Mouse (Mus musculus): ENCODE results near the gene Mcf2. TPM values are rescaled to one million over a fixed set of nuclear protein-coding genes. Genes with fewer than 3 reads are reported as not detected.

The Mcf2 gene
- polyA plus RNA-seq (2016; fragmentation: Nextera tagmentation; extraction: Ambion mirVana), result 1.3 and 1.7 TPM in 2 replicates

DNA sequence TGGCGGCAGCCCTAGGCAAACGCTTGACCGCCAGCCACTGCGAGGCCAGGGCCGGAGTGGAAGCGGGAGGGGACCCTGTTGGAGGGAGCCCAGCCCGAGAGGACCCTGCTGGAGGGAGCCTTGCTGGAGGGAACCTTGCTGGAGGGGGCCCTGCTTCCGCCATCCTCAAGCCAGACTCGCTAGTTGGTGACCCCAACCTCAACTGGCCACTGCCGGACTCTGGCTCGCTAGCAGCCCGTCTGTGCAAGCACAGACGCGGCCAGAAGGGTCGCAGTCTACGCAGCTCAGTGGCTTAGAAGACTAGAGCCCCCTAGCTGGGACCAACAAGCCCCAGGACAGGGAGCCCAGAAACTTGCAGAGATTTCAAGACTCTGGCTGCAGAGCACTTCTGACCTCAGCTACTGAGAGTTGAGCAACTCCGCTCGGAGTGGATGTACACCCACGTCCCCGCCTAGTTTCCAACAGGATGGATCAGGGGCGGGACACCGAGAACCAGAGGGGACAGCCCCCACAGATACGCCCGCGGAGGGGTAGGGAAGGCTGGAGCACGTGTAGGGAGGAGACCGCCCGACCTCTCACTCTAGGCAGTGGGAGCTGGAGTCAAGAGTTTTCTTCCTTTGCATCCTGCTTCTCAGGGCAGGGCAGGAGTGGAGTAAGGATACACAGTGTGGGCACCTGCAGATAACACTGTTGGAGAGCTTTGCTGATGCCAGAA is at the start of gene Mcf2:
TSS of gene Mcf2 (minus strand) at position 346 of the 715 bp plus-strand sequence.
- H3K27me3 ChIP-seq (ENCODE audit: poor library complexity, severe bottlenecking), result peaks cover 17% of the 10 kb centered on the region
- DNase-seq (ENCODE audit: extremely low spot score, low spot score), result peak; percentile 41
- WGBS, result 19% methylated on average over 28 of the region's 28 CpGs
- H3K36me3 ChIP-seq (replicated peaks), result no peaks in the 10 kb centered on the region
- peaks cover 13% of the 10 kb centered on the region; the same call in 1 of the 2 replicates for H3K4me1 ChIP-seq
- H3K27ac ChIP-seq, result peak within 1 kb of the TSS; percentile 79
- peak within 1 kb of the TSS; percentile 55 for H3K4me3 ChIP-seq
- H3K9me3 ChIP-seq, result no peaks in the 10 kb centered on the region

DNA sequence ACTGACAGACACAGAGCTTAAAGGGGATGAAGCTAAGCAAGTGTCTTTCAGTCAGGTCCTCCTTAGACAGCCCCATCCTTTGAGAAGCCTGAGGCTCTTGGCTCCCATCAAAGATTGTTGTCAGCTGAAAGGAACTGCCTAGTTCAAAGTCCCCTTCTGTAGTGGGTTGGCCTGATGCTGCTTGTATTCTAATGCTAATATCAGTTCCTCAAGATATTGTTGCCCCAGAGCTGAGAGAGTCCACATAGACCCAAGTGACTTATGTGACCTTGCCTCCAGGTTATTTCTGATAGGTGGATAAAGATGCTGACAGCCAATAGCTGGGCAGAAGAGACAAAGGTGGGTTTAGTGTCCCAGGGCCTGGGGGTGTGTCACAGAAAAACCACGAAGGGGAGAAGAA is 8.8 kb upstream of the Mcf2 start:
- Histone ChIP-seq H3K27me3 (ENCODE audit: poor library complexity, severe bottlenecking) (no peaks in the 10 kb centered on the region), H3K9me3 (no peaks in the 10 kb centered on the region), H3K36me3 (replicated peaks) (no peaks in the 10 kb centered on the region), H3K4me3 (no peak overlapping the region), H3K4me1 (no peaks in the 10 kb centered on the region), H3K27ac (no peak overlapping the region)
- no peak for DNase-seq (ENCODE audit: extremely low spot score, low spot score)
- WGBS, result 45% methylated on average over 1 of the region's 1 CpGs

DNA sequence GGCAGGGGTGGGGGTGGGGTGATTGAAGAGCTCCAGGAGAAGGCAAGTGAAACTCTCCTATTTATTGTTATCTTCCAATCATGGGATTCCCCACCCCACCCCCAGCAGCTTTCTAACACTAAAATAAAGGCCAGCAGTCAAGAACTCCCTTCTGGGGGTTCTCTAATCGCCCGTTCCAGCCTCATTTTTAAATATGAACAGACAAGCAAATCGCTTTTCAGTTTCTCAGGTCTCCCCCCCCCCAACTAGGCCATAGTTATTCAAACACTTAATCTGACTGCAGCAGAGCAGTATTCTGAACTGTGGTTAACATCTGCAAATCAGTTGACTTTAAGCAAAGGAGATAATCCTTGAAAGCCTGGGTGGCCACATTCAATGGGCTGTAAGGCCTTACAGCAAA is 3.7 kb upstream of the Mcf2 start:
- Histone ChIP-seq H3K9me3 (no peaks in the 10 kb centered on the region), H3K4me3 (no peak overlapping the region), H3K4me1 (peaks cover 12% of the 10 kb centered on the region; the same call in 1 of the 2 replicates), H3K27me3 (ENCODE audit: poor library complexity, severe bottlenecking) (peaks cover 11% of the 10 kb centered on the region), H3K27ac (no peak overlapping the region), H3K36me3 (replicated peaks) (no peaks in the 10 kb centered on the region)
- 35% methylated on average over 3 of the region's 3 CpGs for WGBS
- no peak for DNase-seq (ENCODE audit: extremely low spot score, low spot score)

DNA sequence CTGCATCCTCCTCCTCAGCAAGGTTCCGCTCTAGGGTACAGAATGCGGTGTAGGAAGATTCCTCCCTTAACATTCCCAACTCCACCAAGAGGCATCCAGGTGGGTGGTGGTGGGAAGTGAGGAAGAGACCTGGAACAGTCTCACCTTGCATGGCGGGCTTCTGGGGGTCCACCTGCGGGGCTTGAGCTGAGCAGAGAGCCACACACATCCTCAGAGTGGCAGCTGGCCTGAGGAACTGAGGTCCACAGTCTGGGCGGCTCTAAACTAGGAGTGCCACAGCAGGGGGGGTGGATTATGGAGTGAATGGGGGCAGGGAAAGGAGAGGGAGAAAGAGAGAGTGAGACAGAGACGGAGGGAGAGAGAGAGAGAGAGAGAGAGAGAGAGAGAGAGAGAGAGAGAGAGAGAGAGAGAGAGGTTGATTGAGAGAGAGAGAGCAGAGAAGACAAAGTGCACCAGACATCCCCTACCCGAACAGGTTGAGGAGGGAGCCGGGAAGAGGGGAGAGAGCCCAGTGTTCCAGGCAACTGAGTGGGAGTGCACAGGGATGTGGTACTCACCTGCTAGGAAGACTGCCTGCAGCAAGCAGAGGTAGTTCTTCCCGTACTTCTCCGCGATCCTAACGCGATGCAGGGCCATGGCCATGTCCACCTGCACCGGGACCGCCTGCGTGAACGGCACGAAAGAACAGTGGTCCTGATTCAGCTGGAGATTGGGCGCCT is 705 bp downstream of the Mcf2 start:
- no peaks in the 10 kb centered on the region for H3K36me3 ChIP-seq (replicated peaks)
- peak overlapping the region; percentile 79 for H3K27ac ChIP-seq
- H3K9me3 ChIP-seq, result no peaks in the 10 kb centered on the region
- H3K4me1 ChIP-seq, result peaks cover 13% of the 10 kb centered on the region; the same call in 1 of the 2 replicates
- H3K4me3 ChIP-seq, result peak overlapping the region; percentile 55
- DNase-seq (ENCODE audit: extremely low spot score, low spot score), result no peak
- H3K27me3 ChIP-seq (ENCODE audit: poor library complexity, severe bottlenecking), result peaks cover 17% of the 10 kb centered on the region
- 13% methylated on average over 17 of the region's 19 CpGs for WGBS

DNA sequence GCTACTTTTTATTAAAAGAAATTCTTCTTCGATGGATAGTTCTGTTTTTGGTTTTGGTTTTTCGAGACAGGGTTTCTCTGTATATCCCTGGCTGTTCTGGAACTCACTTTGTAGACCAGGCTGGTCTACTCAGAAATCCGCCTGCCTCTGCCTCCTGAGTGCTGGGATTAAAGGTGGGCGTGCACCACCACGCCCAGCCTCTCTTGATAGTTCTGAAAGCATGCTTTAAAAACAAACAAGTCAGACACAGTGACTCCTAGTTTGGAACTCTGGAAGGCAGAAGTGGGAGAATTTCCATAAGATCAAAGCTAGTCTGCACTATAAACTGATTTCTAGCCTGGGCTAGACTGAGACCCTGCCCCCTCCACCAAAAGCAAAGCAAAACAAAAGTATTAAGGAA is 8.8 kb downstream of the Mcf2 start:
- 95% methylated on average over 5 of the region's 5 CpGs for WGBS
- Histone ChIP-seq H3K27me3 (ENCODE audit: poor library complexity, severe bottlenecking) (no peaks in the 10 kb centered on the region), H3K9me3 (no peaks in the 10 kb centered on the region), H3K4me3 (no peak overlapping the region), H3K27ac (no peak overlapping the region), H3K4me1 (no peaks in the 10 kb centered on the region), H3K36me3 (replicated peaks) (no peaks in the 10 kb centered on the region)
- no peak for DNase-seq (ENCODE audit: extremely low spot score, low spot score)

DNA sequence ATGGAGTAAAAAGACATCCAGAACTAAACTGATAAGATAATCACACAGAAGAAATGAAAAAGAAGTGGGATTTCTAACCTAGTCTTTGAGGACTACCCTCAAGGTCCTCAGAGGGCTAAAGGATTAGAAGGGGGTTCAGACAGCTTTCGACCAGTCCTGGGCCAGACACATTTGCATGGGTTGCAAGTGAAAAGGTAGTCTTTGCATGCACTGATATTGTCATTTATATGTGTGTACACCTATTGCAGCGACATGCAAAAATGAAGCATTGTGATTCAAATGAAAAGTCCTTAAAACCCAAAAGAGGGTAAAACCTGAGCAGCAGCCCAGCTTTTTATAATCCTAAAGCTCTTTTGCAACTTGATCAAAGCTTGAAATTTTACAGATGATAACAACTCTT is 9.4 kb downstream of the Mcf2 start:
- WGBS, result 76% methylated on average over 2 of the region's 2 CpGs
- Histone ChIP-seq H3K36me3 (replicated peaks) (no peaks in the 10 kb centered on the region), H3K4me1 (no peaks in the 10 kb centered on the region), H3K9me3 (no peaks in the 10 kb centered on the region), H3K27me3 (ENCODE audit: poor library complexity, severe bottlenecking) (no peaks in the 10 kb centered on the region), H3K4me3 (no peak overlapping the region), H3K27ac (no peak overlapping the region)
- no peak for DNase-seq (ENCODE audit: extremely low spot score, low spot score)

DNA sequence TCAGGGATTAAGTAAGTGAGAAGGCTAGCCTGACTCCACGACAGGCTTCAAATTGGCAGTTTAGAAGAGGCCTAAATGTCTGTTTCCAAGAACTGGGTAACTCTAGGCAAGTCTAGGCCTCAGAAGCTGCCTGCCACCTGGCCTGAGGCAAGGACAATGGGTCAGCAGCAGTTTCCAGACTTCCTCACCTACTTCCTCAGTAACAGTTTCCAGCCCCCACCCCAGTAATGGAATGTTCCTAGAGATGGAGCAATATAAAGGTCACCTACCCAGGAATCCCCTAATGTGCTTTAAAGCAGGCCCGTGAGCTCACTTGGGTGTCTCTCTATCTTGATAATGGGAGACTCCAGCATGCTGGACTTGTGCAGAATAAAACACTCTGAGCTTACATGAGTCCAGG is 10.1 kb downstream of the Mcf2 start:
- no peaks in the 10 kb centered on the region for H3K36me3 ChIP-seq (replicated peaks)
- 82% methylated on average over 2 of the region's 2 CpGs for WGBS

DNA sequence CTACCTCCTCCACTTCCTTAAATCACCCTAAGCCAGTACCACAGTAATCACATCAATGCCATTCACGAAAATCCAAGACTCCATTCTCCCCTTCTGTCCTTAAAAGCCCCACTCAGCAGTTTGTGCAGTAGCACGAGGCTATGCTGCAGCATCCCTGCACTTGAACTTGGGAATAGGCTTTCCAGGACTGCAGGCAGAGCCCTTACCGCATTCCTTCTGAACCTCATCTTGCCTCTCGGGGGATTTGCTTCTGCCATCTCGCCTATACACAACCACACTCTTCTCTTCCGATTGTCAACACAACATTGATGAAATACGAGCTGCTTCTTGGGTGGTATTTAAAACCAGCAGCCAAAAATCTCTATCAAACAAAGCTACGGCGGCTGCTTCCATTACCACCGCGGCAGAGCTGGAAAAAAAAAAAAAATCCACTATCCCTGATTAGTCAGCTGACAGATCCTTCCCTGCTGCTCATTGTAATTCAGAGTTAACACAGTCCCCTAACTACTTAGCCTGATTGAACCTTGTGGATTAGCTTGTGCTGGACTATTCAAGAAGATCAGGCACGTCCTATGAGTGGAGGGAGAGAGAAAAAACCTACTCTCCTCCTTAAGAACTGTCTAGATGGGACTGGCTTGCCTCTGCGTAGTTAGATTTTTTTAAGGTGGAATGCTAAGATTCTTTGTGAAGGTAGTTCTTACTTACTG is 31.5 kb downstream of the Mcf2 start:
- Histone ChIP-seq H3K27ac (no peak overlapping the region), H3K4me3 (peak overlapping the region; percentile 37), H3K36me3 (replicated peaks) (no peaks in the 10 kb centered on the region), H3K27me3 (ENCODE audit: poor library complexity, severe bottlenecking) (no peaks in the 10 kb centered on the region), H3K9me3 (no peaks in the 10 kb centered on the region), H3K4me1 (no peaks in the 10 kb centered on the region)
- WGBS, result 19% methylated on average over 13 of the region's 13 CpGs
- peak; percentile 13 for DNase-seq (ENCODE audit: extremely low spot score, low spot score)

More for the DNA sequence above, 10.1 kb downstream of the Mcf2 start:
- H3K9me3 ChIP-seq, result no peaks in the 10 kb centered on the region
- no peak for DNase-seq (ENCODE audit: extremely low spot score, low spot score)
- H3K27ac ChIP-seq, result no peak overlapping the region
- no peaks in the 10 kb centered on the region for H3K4me1 ChIP-seq
- no peaks in the 10 kb centered on the region for H3K27me3 ChIP-seq (ENCODE audit: poor library complexity, severe bottlenecking)
- H3K4me3 ChIP-seq, result no peak overlapping the region

DNA sequence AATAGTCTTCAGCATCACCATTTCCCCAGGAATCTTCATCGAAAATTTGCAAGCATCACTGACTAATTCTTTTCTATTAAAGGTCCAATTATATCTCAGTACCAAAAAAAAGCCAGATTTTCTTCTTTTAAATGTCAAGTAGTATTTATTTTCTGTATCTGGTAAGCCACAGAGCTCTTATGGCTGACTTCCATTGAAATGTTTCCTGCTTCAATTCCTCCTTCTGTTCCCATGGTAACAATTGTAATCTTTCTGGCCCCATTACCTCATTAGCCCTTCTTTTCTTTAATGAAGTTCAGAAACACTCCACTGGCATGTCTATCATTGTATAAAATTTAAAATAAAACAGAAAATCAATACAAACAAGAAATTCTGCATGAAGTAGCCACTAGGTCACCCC is 103.5 kb downstream of the Mcf2 start:
- DNase-seq (ENCODE audit: extremely low spot score, low spot score), result no peak
- Histone ChIP-seq H3K4me1 (no peaks in the 10 kb centered on the region), H3K9me3 (no peaks in the 10 kb centered on the region), H3K36me3 (replicated peaks) (no peaks in the 10 kb centered on the region), H3K27ac (no peak overlapping the region), H3K4me3 (no peak overlapping the region), H3K27me3 (ENCODE audit: poor library complexity, severe bottlenecking) (no peaks in the 10 kb centered on the region)
- WGBS, result 89% methylated on average over 1 of the region's 1 CpGs

DNA sequence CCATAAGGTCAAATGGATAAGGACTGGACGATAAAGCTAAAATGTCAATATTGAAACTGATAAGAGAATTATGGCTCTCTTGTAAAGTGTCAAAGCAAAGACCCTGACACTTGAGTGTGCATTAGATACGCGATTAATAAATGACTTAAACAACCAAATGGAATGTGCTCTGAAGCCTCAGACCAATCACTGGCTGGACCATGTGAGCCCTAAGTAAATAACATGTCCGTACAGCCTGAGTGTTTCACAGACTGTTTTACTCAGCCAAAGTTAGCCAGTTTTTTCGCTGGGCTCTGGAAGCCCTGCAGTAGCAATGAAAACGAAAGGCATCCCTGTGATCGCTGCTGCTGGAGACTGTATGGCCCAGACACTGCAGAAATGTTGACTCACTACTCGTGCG is 123.7 kb downstream of the Mcf2 start:
- H3K4me1 ChIP-seq, result no peaks in the 10 kb centered on the region
- no peaks in the 10 kb centered on the region for H3K9me3 ChIP-seq
- H3K27ac ChIP-seq, result no peak overlapping the region
- WGBS, result 92% methylated on average over 9 of the region's 9 CpGs
- H3K27me3 ChIP-seq (ENCODE audit: poor library complexity, severe bottlenecking), result no peaks in the 10 kb centered on the region
- H3K4me3 ChIP-seq, result no peak overlapping the region
- no peaks in the 10 kb centered on the region for H3K36me3 ChIP-seq (replicated peaks)
- no peak for DNase-seq (ENCODE audit: extremely low spot score, low spot score)

DNA sequence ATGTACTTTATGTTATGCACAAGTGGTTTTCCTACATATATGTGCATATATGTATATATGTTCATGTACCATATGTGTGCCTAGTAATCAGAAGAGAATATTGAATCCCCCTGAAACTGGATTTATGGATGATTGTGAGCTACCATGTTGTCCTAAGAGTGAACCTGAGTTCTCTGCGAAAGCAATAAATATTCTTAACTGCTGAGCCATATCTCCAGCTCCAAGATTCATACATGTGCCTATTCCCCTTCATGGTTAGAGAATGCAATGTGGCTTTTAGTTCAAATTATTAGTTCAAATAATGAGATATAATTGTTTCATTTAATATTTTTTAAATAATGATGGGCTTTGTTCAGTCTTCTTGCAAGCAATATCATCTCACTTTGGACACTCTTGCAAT is 124.1 kb downstream of the Mcf2 start:
- H3K4me3 ChIP-seq, result no peak overlapping the region
- no peak overlapping the region for H3K27ac ChIP-seq
- H3K36me3 ChIP-seq (replicated peaks), result no peaks in the 10 kb centered on the region
- WGBS, result 94% methylated on average over 1 of the region's 1 CpGs
- no peaks in the 10 kb centered on the region for H3K27me3 ChIP-seq (ENCODE audit: poor library complexity, severe bottlenecking)
- no peaks in the 10 kb centered on the region for H3K9me3 ChIP-seq
- no peaks in the 10 kb centered on the region for H3K4me1 ChIP-seq
- no peak for DNase-seq (ENCODE audit: extremely low spot score, low spot score)

DNA sequence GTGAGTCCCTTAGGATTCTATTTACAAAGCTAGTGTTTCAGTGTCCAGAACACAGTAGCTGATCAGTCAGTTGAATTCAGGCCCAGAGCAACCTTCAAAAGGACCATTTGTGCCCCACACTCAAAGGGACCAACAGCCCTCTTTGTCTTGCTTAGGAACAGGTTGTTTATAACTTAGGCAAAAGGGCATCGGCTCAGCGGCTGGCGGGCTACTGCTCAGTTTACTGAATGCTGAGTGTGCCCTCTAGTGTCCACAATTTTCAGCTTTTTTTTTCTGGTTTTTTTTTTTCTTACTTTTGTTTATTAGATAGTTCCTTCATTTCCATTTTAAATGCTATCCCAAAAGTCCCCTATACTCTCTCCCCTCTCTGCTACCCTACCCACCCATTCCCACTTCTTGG is 152.2 kb downstream of the Mcf2 start:
- Histone ChIP-seq H3K4me1 (peaks cover 10% of the 10 kb centered on the region), H3K9me3 (no peaks in the 10 kb centered on the region), H3K4me3 (no peak overlapping the region), H3K27ac (no peak overlapping the region), H3K27me3 (ENCODE audit: poor library complexity, severe bottlenecking) (no peaks in the 10 kb centered on the region), H3K36me3 (replicated peaks) (no peaks in the 10 kb centered on the region)
- peak; percentile 37 for DNase-seq (ENCODE audit: extremely low spot score, low spot score)
- WGBS, result 11% methylated on average over 3 of the region's 3 CpGs

DNA sequence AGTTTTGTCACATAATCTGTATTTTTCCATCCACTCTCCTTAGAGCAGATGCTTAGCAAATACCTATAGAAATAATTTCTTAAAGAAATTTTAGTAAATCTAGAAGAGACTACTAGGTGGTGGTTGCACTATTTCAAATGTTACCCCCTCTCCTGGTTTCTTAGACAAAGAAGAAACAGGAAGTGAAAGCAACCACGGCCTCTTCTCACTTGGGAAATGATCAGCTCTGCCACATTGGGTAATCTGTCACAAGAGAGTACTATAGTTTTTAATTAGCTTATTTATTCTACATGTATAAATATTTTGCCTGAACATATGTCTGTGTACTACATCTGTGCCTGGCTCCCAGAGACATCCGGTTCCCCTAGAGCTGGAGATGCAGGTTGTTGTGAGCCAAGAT is 157.3 kb downstream of the Mcf2 start:
- no peak overlapping the region for H3K4me3 ChIP-seq
- no peak overlapping the region for H3K27ac ChIP-seq
- H3K4me1 ChIP-seq, result peaks cover 10% of the 10 kb centered on the region
- DNase-seq (ENCODE audit: extremely low spot score, low spot score), result no peak
- no peaks in the 10 kb centered on the region for H3K36me3 ChIP-seq (replicated peaks)
- no peaks in the 10 kb centered on the region for H3K9me3 ChIP-seq
- WGBS, result 84% methylated on average over 2 of the region's 2 CpGs
- no peaks in the 10 kb centered on the region for H3K27me3 ChIP-seq (ENCODE audit: poor library complexity, severe bottlenecking)

All from forebrain, embryonic 10.5 days (tissue).